Mouse (Mus musculus): ENCODE results near the gene Arsb. TPM values are rescaled to one million over a fixed set of nuclear protein-coding genes. Genes with fewer than 3 reads are reported as not detected.

Gene Arsb
- polyA plus RNA-seq (2015; fragmentation: Illumina TruSeq; extraction: RNeasy Lipid Tissue Mini Kit (QIAGEN cat#74804); ENCODE audit: low read depth, low replicate concordance): 61.7 TPM

GRCm38 (mm10) chr13:93771588-93772278 is at the start of gene Arsb:
TSS of gene Arsb (plus strand) at chr13:93771630.

Other genes starting within 250 kb of the Arsb start
- gene Bhmt, start 133.7 kb upstream of the Arsb start, polyA plus RNA-seq (2015; fragmentation: Illumina TruSeq; extraction: RNeasy Lipid Tissue Mini Kit (QIAGEN cat#74804); ENCODE audit: low read depth, low replicate concordance): 0.98 TPM
- gene Bhmt2, start 97.3 kb upstream of the Arsb start, polyA plus RNA-seq (2015; fragmentation: Illumina TruSeq; extraction: RNeasy Lipid Tissue Mini Kit (QIAGEN cat#74804); ENCODE audit: low read depth, low replicate concordance): 0.42 TPM
- gene Dmgdh, start 97.2 kb upstream of the Arsb start, polyA plus RNA-seq (2015; fragmentation: Illumina TruSeq; extraction: RNeasy Lipid Tissue Mini Kit (QIAGEN cat#74804); ENCODE audit: low read depth, low replicate concordance): 0.48 TPM

Measured in brain, adult 10 weeks (tissue).